Mouse (Mus musculus) right cerebral cortex, postnatal 25 days (tissue): ENCODE measurements around the gene Fry.
A peak's percentile ranks its signal among the peaks of the same experiment; 100 is the strongest.

Source experiments
- DNase-seq: peaks from one replicate; pipeline ENCODE4 v3.0.0; 2022

Gene Fry

GRCm38 (mm10) chr5:150118455-150119241 lies at the start of gene Fry:
Gene Fry (plus strand): TSS chr5:150118645.
- peak; percentile 98 for DNase-seq

DNA sequence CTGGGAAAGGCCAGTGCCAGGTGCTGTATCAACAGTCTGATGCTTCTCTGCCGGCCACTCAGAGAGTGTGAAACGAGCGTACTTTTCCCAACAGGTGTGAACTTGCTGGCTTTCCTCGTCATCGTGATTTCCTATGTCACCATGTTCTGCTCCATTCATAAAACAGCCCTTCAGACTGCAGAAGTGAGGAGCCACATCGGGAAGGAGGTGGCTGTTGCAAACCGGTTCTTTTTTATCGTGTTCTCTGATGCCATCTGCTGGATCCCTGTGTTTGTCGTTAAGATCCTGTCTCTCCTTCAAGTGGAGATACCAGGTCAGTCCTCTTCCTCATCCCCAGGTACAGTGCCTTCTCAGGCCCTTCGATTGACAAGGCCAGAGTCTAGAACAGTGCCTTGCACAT lies 48.4 kb upstream of the Fry start:
- peak; percentile 51 for DNase-seq

- no peak for DNase-seq
Observed at GRCm38 (mm10) chr5:150071738-150072137, 46.7 kb upstream of the Fry start.

GRCm38 (mm10) chr5:150079866-150080797 lies 38.3 kb upstream of the Fry start:
- no peak for DNase-seq

- no peak for DNase-seq
Observed at GRCm38 (mm10) chr5:150082696-150083095, 35.7 kb upstream of the Fry start.

GRCm38 (mm10) chr5:150083190-150083589 lies 35.3 kb upstream of the Fry start:
- no peak for DNase-seq

GRCm38 (mm10) chr5:150097620-150098019 lies 20.8 kb upstream of the Fry start:
- DNase-seq = peak; percentile 55

- DNase-seq = no peak
Observed at GRCm38 (mm10) chr5:150098754-150099153, 19.7 kb upstream of the Fry start.

DNA sequence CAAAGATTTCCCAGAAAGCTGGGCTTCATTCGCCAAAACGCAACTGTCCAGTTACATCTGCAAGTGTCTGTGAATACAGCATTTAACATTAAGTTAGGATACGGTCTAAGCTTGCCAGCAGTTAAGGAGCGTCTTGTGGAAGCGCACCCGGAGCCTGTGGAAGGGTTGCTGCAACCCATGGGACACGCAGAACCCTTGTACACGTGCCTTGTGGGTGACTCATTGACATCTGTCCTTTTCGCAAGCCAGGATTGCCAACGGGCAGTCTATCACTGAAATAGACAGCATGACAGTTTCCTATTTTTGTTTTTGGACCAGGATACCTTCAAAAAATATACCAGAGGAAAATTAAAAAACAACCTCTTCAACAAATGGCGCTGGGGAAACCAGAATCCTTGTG lies 16.7 kb upstream of the Fry start:
- no peak for DNase-seq

DNA sequence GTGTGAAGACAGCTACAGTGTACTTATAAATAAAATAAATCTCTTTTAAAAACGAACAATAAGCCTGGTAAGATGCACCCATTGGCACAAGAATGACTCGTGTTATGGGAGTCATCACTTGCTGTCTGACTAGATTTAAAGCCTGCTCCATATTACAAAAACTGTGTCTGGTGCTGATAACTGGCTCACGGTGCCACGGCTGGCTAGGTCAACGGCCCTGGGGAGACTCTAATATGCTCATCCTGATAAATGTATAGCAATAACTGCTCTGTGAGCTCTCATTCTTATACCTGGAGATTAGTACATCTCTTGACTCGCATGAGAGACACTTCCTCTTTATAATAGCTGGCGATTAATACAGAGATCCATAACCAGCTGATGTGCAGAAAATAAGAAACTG lies 12.1 kb upstream of the Fry start:
- no peak for DNase-seq

DNA sequence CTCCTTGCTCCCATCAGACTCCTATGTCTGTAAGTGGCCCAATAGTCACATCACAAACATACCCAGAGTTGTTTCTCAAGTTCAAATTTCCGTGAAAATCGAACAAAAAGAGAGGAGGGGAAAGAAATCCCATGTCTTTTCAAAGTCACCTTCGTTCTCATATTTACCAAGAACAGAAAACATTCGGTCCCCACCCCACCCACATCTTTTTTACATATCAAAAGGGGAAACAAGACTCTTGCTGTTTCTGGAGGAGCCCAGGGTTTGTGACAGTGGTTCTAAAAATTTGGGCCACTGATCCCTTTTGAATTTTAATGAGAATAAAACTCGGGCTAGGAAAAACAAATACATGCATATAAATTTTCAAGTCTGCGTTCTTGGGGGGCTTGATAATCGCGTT lies 7.2 kb upstream of the Fry start:
- DNase-seq = no peak

GRCm38 (mm10) chr5:150114007-150114406 lies 4.4 kb upstream of the Fry start:
- DNase-seq = no peak

DNA sequence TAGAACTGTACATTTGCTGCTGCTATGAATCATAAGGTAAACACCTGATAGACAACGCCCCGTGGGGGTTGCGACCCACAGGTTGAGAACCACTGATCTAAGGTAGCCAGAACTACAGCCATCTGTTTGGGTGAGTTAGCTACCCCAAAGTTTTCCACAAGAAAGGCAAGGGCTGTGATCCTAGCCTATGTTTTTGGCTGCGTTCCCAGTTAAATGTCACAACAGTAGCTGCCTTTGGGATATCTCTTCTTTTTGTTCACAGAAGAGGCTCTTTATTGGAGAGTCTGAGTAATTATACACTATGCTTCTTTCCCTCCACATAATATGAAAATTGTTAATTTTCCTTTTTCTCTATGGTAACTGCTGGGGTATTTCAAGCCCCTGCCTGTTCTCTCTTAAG lies 3.7 kb upstream of the Fry start:
- no peak for DNase-seq

DNA sequence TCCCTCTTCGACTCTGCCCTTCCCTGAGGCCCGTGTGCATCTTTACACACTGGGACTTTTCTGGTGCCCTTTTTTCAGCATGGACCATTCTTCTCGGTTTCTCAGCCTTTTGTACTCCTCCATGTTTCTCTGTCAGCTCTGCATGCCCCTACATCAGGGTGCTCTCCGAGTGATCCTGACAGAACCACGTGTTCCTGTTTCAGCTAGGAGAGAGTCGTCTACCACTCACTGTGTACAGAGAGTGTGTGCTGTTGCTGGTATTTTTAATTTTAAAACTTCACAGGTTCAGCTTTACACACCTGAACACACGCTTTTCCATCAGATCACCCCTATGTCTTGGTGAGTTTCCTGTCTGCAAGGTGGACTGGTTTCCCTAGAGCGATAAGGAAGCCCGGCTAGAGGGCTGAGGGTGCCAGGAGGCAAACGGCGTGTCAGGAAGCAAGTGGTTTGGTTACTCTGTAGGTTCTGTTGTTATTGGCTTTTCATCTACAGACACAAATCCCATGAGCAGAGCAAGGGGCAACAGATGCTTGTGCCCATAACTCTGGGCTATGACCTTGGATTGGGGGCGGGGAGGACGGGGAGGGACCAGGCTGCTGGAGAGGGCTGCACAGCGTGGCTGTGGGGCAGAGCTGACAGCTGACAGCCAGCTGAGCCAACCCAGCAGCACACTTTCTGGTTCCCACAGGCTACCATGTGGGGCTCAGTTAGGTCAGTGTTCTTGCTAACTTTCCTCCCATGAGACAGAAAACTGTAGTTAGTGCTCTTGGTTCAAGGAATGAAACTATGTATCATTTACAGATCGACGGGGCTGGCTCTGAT lies 3.0 kb upstream of the Fry start:
- DNase-seq = no peak

DNA sequence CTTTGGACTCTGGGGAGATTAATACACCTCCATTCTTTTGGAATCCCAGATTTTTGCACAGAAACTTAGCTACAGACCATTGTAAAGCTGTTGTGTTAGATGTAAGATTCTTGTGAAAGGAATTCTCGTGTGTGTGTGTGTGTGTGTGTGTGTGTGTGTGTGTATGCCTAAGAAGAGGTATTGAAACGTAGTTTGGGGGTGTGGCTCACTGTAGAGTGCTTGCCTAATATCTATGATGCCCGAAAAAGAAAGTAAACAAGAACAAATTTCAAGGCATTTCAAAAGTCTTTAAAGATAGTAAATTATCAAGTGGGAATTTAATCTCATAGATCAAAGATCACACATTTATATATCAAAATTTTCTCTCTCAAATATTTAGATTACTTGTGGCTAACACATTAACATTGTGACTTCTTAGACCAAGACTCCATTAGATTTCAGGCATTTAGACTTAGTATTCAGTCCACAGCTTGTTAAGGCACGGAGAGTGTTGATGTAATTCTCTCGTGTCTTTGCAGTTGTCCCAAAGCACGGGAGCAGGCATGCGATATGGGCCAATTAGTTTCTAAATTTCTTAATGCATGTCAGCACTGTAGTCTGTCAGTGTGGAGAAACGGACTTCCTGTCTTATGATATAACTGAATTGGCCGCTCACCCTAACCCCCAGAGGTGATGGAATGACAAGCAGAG lies 2.1 kb upstream of the Fry start:
- no peak for DNase-seq

DNA sequence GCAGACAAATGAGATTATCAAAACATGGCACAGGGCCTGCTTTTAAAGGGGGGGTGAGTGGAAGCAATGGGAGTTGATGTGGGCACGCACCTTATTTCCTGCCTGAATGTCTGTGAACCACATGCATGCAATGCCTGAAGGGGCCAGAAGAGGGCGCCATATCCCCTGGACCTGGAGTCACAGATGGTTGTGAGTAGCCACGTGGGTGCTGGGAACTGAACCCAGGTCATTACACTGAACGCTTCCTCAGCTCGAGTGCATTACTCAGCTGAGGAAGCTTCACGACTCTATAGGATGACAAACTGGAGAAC lies 1.6 kb upstream of the Fry start:
- DNase-seq = no peak

DNA sequence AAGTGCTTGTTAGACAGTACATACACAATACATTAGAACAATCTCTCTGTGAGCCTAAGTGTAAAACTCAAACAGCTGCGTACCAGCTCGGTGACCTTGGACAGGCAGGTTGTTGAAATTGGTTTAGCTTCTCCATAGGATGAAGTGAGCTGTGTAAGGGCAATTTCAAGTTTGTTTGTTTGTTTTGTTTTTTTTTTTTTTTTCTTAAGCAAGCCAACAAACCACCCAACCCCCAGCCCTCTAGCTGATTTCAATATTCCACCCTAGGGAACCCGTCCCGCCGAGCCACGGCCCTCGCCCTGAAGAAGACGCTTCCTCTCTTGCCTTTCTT lies 356 bp upstream of the Fry start:
- DNase-seq = no peak

DNA sequence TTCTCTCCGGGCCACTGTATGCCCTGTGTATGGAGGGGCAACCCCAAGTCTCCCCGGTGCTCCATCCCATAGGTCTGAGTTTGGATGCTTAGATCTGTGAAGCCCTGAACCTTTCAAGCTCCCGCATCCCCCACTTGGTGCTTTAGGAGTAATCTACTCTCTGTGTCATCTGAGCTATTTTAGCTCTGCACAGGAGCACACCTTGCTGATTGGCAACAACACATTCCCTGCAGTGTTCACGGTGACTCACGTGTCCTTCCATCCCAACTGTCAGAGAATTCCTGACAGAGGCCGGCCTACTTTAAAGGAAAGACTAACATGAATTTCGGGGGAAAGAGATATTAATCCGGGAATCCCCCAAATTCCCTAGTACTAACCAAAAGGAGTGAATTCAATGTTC lies 2.2 kb downstream of the Fry start:
- DNase-seq = no peak

DNA sequence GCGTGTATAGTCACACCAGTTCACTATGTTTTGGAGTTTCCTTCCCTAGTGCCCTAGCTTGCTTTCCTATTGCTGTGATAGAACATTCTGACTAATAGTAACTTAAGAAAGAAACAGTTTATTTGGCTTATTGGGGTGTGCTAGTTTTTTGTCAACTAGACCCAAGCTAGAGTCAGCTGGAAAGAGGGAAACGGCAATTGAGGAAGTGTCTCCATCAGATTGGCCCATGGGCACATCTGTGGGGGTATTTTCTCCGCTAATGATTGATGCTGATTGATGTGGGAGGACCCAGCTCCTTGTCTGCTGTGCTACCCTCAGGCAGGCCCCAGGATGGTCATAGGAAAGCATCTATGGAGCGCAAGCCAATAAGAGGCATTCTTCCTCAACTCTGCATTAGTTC lies 3.6 kb downstream of the Fry start:
- DNase-seq = no peak

DNA sequence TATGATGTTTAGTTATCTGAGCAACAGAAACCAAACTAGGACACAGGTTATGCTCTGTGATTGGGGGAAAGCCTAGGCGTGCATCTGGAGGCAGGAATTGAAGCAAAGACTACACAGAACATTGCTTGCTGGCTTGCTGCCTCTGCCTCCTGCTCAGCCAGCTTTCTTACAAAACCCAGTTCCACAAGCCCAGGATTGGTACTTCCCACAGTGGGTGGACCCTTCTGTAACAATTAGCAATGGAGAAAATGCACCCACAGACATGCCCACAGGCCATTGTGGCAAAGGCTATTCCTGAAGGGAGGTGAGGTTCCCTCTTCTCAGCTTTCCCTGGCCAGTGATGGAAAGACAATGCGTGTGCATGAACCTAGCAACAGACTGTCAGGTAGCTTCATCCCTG lies 4.1 kb downstream of the Fry start:
- peak; percentile 53 for DNase-seq

DNA sequence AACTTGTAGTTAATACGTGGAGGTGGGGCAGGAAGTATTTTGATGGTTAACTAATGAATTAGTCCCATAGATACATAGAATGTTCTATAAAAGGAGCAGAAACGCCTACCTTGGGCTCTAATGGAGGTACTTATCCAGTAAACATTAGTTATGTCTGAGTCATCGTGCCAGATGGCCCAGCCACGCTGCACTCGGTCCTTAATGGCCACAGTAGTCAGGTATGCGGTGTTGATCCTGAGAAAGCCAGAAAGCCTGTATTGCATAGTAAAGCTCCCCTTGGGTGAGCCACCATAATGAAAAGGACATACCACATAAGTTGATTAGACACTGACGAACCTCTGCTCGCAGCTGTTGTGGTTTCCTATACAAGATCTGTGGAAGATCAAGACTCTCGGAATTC lies 7.5 kb downstream of the Fry start:
- DNase-seq = no peak

DNA sequence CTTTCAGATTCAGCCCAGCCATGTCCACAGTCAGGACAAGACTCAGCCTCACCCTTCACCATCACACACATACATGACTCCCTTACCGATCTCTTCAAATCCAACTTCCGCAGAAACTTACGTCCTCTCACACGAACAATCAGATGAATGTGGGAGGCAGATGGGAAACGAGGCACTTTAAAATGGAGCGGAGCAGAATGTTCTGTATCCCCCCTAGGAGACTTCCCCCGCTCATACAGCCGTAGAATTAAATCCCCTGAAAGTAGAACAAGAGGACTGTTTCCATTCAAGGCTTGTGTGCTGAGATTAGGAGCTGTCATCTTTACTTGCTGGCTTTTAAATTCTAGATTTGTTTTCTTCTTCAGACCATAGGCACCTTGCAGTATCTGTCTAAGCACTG lies 10.0 kb downstream of the Fry start:
- no peak for DNase-seq

GRCm38 (mm10) chr5:150130144-150130543 lies 11.7 kb downstream of the Fry start:
- no peak for DNase-seq
